Mouse (Mus musculus) heart, postnatal 25 days (tissue): Measurements from ENCODE around the gene Slc5a10. TPM values are rescaled to one million over a fixed set of nuclear protein-coding genes. Genes with fewer than 3 reads are reported as not detected.
"Not testable (repeated sequence)": the region's sequence is repeated elsewhere in the genome, so short reads cannot be mapped to it uniquely, and the experiment has no call there.

ENCODE experiments used
- DNase-seq: peaks from one replicate; pipeline ENCODE4 v3.0.0; 2022; ENCODE audit warnings: low spot score
- intact Hi-C: fragments of 180-260 bp; cut with DNase I; formaldehyde crosslinking; loops from one replicate; pipeline ENCODE4 v1.15.1; 2025
- total RNA-seq, 2 experiments: library from RNA; stranded (reverse); gene quantifications; 2 replicates each; pipeline ENCODE4 v1.2.3; 2021

The Slc5a10 gene
- total RNA-seq, 2 experiments from 2014 or later, result not detected

GRCm38 (mm10) chr11:61637413-61637812, 83.2 kb downstream of the Slc5a10 start:
- DNase-seq, result no peak
- intact Hi-C loops, result no loop called here

- intact Hi-C loops, DNase-seq: not testable (repeated sequence)
Measured at GRCm38 (mm10) chr11:61636309-61636708, 84.3 kb downstream of the Slc5a10 start.

- no peak for DNase-seq
- intact Hi-C loops, result loop anchor here (2.0 to 10.0 kb wide), 2 partner anchors 85 to 455 kb away; partner anchors contain the start of gene Usp22
Measured at GRCm38 (mm10) chr11:61629621-61630020, 91.0 kb downstream of the Slc5a10 start.

- no peak for DNase-seq
- intact Hi-C loops, result loop anchor here (10.0 kb wide), 1 partner anchor 452 kb away; the partner anchor contains the start of gene Usp22
Measured at GRCm38 (mm10) chr11:61626509-61626908, 94.1 kb downstream of the Slc5a10 start.

GRCm38 (mm10) chr11:61625136-61625535, 95.5 kb downstream of the Slc5a10 start:
- intact Hi-C loops, result loop anchor here (10.0 kb wide), 1 partner anchor 450 kb away; the partner anchor contains the start of gene Usp22
- no peak for DNase-seq

Other genes with a start within 250 kb of the Slc5a10 start
- 10 to 100 TPM; 43.3 to 50.0 TPM for gene Mfap4, start 235.4 kb downstream of the Slc5a10 start, total RNA-seq
- gene Mapk7, start 226.4 kb downstream of the Slc5a10 start, total RNA-seq, result 1 to 10 TPM; 6.0 to 7.7 TPM
- gene B9d1, start 215.7 kb downstream of the Slc5a10 start, total RNA-seq, result 10 to 100 TPM in 1 of 2 experiments, 1 to 10 TPM in 1; 8.4 to 10.4 TPM
- gene Epn2, start 141.1 kb downstream of the Slc5a10 start, total RNA-seq, result 10 to 100 TPM; 23.7 to 27.0 TPM
- 10 to 100 TPM; 11.4 to 13.0 TPM for gene Grap, start 67.6 kb downstream of the Slc5a10 start, total RNA-seq
- under 1 TPM in 1 of 2 experiments, not detected in 1; 0.14 TPM for gene Fam83g, start 36.7 kb downstream of the Slc5a10 start, total RNA-seq
- gene Prpsap2, start 41.3 kb upstream of the Slc5a10 start, total RNA-seq, result 1 to 10 TPM; 6.8 TPM
- 10 to 100 TPM; 46.3 to 51.6 TPM for gene Ulk2, start 134.2 kb upstream of the Slc5a10 start, total RNA-seq
- 10 to 100 TPM; 14.1 to 14.5 TPM for gene Akap10, start 209.4 kb upstream of the Slc5a10 start, total RNA-seq
- 10 to 100 TPM in 1 of 2 experiments, 1 to 10 TPM in 1; 9.6 to 16.5 TPM for gene Specc1, start 235.9 kb upstream of the Slc5a10 start, total RNA-seq